Mouse (Mus musculus): Measurements from ENCODE around the gene Nr1h4.

Nr1h4 gene

GRCm38 (mm10) chr10:89434509-89435210, 98.7 kb downstream of the Nr1h4 start:
- DNase-seq (ENCODE audit: low read depth), result no peak

GRCm38 (mm10) chr10:89432743-89433142, 100.6 kb downstream of the Nr1h4 start:
- no peak for DNase-seq (ENCODE audit: low read depth)

- no peak for DNase-seq (ENCODE audit: low read depth)
Measured at GRCm38 (mm10) chr10:89430751-89431150, 102.6 kb downstream of the Nr1h4 start.

GRCm38 (mm10) chr10:89424800-89425393, 108.5 kb downstream of the Nr1h4 start:
- DNase-seq (ENCODE audit: low read depth), result no peak

- no peak for DNase-seq (ENCODE audit: low read depth)
Measured at GRCm38 (mm10) chr10:89424217-89424616, 109.2 kb downstream of the Nr1h4 start.

- no peak for DNase-seq (ENCODE audit: low read depth)
Measured at GRCm38 (mm10) chr10:89423164-89423778, 110.1 kb downstream of the Nr1h4 start.

GRCm38 (mm10) chr10:89422504-89423158, 110.8 kb downstream of the Nr1h4 start:
- DNase-seq (ENCODE audit: low read depth), result no peak

GRCm38 (mm10) chr10:89417966-89418365, 115.4 kb downstream of the Nr1h4 start:
- DNase-seq (ENCODE audit: low read depth), result no peak

- DNase-seq (ENCODE audit: low read depth), result no peak
Measured at GRCm38 (mm10) chr10:89415478-89415877, 117.9 kb downstream of the Nr1h4 start.

- DNase-seq (ENCODE audit: low read depth), result no peak
Measured at GRCm38 (mm10) chr10:89407551-89407950, 125.8 kb downstream of the Nr1h4 start.

- DNase-seq (ENCODE audit: low read depth), result no peak
Measured at GRCm38 (mm10) chr10:89406733-89407484, 126.5 kb downstream of the Nr1h4 start.

- DNase-seq (ENCODE audit: low read depth), result no peak
Measured at GRCm38 (mm10) chr10:89404936-89405335, 128.4 kb downstream of the Nr1h4 start.

Data from induced T-regulatory cell, adult 2 months (primary cell).